Mouse (Mus musculus) ovary, adult 10 weeks (tissue): ENCODE measurements around the gene Cep170. TPM values are rescaled to one million over a fixed set of nuclear protein-coding genes. Genes with fewer than 3 reads are reported as not detected.

Experiments used
- polyA plus RNA-seq: library from polyadenylated mRNA; stranded (reverse); fragments of 350-450 nt; fragmentation: Illumina TruSeq; extraction: RNeasy Lipid Tissue Mini Kit (QIAGEN cat#74804); gene quantifications from one replicate; pipeline ENCODE4 v1.2.3, GENCODE M21; 2014

Cep170 gene
- 65.9 TPM for polyA plus RNA-seq

GRCm38 (mm10) chr1:176814036-176814420 is at the start of gene Cep170:
Gene Cep170 (minus strand): TSS chr1:176814067.

GRCm38 (mm10) chr1:176814591-176815062 is 760 bp upstream of the Cep170 start, which contains the start of gene Sdccag8:
Gene Sdccag8 (plus strand): TSS chr1:176814660.

Other genes starting within 250 kb of the Cep170 start
- gene Sdccag8, start 593 bp upstream of the Cep170 start, polyA plus RNA-seq, result 9.5 TPM